Mouse (Mus musculus) skeletal muscle tissue, adult 2 months (tissue): ENCODE results near the gene Coro2b.
"Not testable (repeated sequence)": the region's sequence is repeated elsewhere in the genome, so short reads cannot be mapped to it uniquely, and the experiment has no call there.

Source experiments
- DNase-seq: peaks from one replicate; pipeline ENCODE4 v3.0.0-alpha.2; 2012; ENCODE audit warnings: low read depth, low spot score

Gene Coro2b

GRCm38 (mm10) chr9:62471541-62472189 is 65.2 kb downstream of the Coro2b start:
- no peak for DNase-seq

GRCm38 (mm10) chr9:62471041-62471440 is 65.8 kb downstream of the Coro2b start:
- DNase-seq: no peak

GRCm38 (mm10) chr9:62470398-62470797 is 66.4 kb downstream of the Coro2b start:
- peak; percentile 69 for DNase-seq

GRCm38 (mm10) chr9:62469696-62470095 is 67.1 kb downstream of the Coro2b start:
- no peak for DNase-seq

- no peak for DNase-seq
Observed at GRCm38 (mm10) chr9:62469143-62469542, 67.7 kb downstream of the Coro2b start.

- DNase-seq: no peak
Observed at GRCm38 (mm10) chr9:62467413-62467784, 69.4 kb downstream of the Coro2b start.

- DNase-seq: no peak
Observed at GRCm38 (mm10) chr9:62466742-62467412, 70.0 kb downstream of the Coro2b start.

- DNase-seq: no peak
Observed at GRCm38 (mm10) chr9:62466053-62466452, 70.8 kb downstream of the Coro2b start.

- no peak for DNase-seq
Observed at GRCm38 (mm10) chr9:62464727-62465126, 72.1 kb downstream of the Coro2b start.

- DNase-seq: no peak
Observed at GRCm38 (mm10) chr9:62461766-62462165, 75.1 kb downstream of the Coro2b start.

- DNase-seq: no peak
Observed at GRCm38 (mm10) chr9:62461095-62461494, 75.7 kb downstream of the Coro2b start.

GRCm38 (mm10) chr9:62460086-62460485 is 76.8 kb downstream of the Coro2b start:
- no peak for DNase-seq

- DNase-seq: no peak
Observed at GRCm38 (mm10) chr9:62458457-62458856, 78.4 kb downstream of the Coro2b start.

GRCm38 (mm10) chr9:62456015-62456414 is 80.8 kb downstream of the Coro2b start:
- peak; percentile 46 for DNase-seq

- DNase-seq: no peak
Observed at GRCm38 (mm10) chr9:62455210-62455969, 81.5 kb downstream of the Coro2b start.

GRCm38 (mm10) chr9:62452373-62452993 is 84.4 kb downstream of the Coro2b start:
- DNase-seq: no peak

GRCm38 (mm10) chr9:62451585-62452372 is 85.1 kb downstream of the Coro2b start:
- DNase-seq: no peak

- DNase-seq: no peak
Observed at GRCm38 (mm10) chr9:62450862-62451261, 86.0 kb downstream of the Coro2b start.

GRCm38 (mm10) chr9:62450355-62450754 is 86.5 kb downstream of the Coro2b start:
- no peak for DNase-seq

- not testable (repeated sequence) for DNase-seq
Observed at GRCm38 (mm10) chr9:62447337-62447736, 89.5 kb downstream of the Coro2b start.

- no peak for DNase-seq
Observed at GRCm38 (mm10) chr9:62438755-62439101, 98.1 kb downstream of the Coro2b start.
